Mouse (Mus musculus) heart, adult 2 months (tissue): Measurements from ENCODE around the gene Six4.

Experiments
- CTCF ChIP-seq: fragments of 200-600 bp; IDR thresholded peaks from 2 replicates; pipeline ENCODE4 v1.8.1; 2022; ENCODE audit warnings: antibody characterized with exemption, mild to moderate bottlenecking, moderate library complexity
- EP300 ChIP-seq: fragments of 200-500 bp; IDR thresholded peaks from 2 replicates; pipeline ENCODE4 v1.6.1; 2011; ENCODE audit warnings: low read depth, low read length, control low read depth; ENCODE audit not compliant: insufficient read depth
- POLR2A ChIP-seq: fragments of 200-500 bp; IDR thresholded peaks from 2 replicates; pipeline ENCODE4 v1.6.1; 2011; ENCODE audit warnings: mild to moderate bottlenecking, low read depth, low read length, control low read depth; ENCODE audit not compliant: insufficient read depth

DNA sequence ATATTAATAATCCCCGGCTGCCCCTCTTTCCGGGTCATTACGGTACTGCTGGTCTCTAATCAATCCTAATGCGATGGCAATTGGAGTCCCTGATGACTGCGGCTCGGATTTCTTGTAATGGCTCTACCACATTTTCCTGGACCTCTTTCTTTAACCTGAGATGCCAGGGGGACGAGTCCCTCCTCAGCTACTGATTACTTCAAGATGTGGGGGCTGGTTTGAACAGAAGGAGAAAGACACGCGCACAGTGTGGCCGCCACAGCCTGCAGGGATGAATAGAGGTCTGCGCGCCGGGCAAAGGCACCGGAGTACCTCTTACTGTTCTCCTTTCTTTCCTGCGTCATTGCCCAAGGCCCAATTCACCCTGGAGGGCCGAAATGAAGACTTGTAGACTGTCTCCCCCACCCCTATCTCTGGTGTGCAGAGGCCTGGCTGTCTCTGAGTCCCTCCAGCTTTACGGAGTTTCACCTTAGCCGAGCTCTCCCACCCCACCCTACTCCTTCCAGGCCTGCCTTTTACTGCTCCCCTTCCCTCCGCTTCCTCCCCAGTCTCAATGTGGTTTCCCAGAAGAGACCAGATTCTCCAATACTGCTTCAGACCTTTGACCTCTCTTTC, 61.1 kb downstream of the Six4 start:
- TF ChIP-seq CTCF (no peak), POLR2A (no peak), EP300 (no peak)
